Mouse (Mus musculus): Measurements from ENCODE around the gene Csrp3. TPM values are rescaled to one million over a fixed set of nuclear protein-coding genes. Genes with fewer than 3 reads are reported as not detected.
A peak's percentile ranks its signal among the peaks of the same experiment; 100 is the strongest.

The Csrp3 gene
- polyA plus RNA-seq, 1 experiment from 2014 or later: not detected

GRCm38 (mm10) chr7:48791412-48791811 is 56.4 kb downstream of the Csrp3 start:
- no peak overlapping the region for H3K9ac ChIP-seq (ENCODE audit: low read length)
- ATAC-seq (ENCODE audit: low FRiP score) (no peak), DNase-seq (ENCODE audit: low spot score, missing footprints) (no peak)
- 80% methylated on average over 3 of the region's 3 CpGs for WGBS
- no peak overlapping the region for H3K4me3 ChIP-seq (ENCODE audit: low read depth, low read length)
- no peaks in the 10 kb centered on the region for H3K9me3 ChIP-seq (ENCODE audit: control insufficient read depth, low read length)
- H3K27ac ChIP-seq (ENCODE audit: low read depth, low read length): no peak overlapping the region
- H3K36me3 ChIP-seq (ENCODE audit: control insufficient read depth, insufficient read depth, low read length): 0 out of 2 replicates have a peak, but pooled peaks cover 2% of the 10 kb centered on the region
- H3K4me1 ChIP-seq (ENCODE audit: control insufficient read depth, insufficient read depth, low read length): peaks cover 5% of the 10 kb centered on the region; the same call in 1 of the 2 replicates
- H3K27me3 ChIP-seq (ENCODE audit: control insufficient read depth, insufficient read depth, low read length): no peaks in the 10 kb centered on the region
- no peak overlapping the region for H3K4me2 ChIP-seq

- Histone ChIP-seq H3K27ac (ENCODE audit: low read depth, low read length) (no peak overlapping the region), H3K4me1 (ENCODE audit: control insufficient read depth, insufficient read depth, low read length) (peaks cover 5% of the 10 kb centered on the region; the same call in 1 of the 2 replicates), H3K9ac (ENCODE audit: low read length) (no peak overlapping the region), H3K4me3 (ENCODE audit: low read depth, low read length) (no peak overlapping the region), H3K9me3 (ENCODE audit: control insufficient read depth, low read length) (no peaks in the 10 kb centered on the region), H3K4me2 (peak overlapping the region; percentile 63; the same call in 1 of the 2 replicates), H3K36me3 (ENCODE audit: control insufficient read depth, insufficient read depth, low read length) (no peaks in the 10 kb centered on the region), H3K27me3 (ENCODE audit: control insufficient read depth, insufficient read depth, low read length) (no peaks in the 10 kb centered on the region)
- no peak for DNase-seq (ENCODE audit: low spot score, missing footprints)
- WGBS: 79% methylated on average over 4 of the region's 4 CpGs
- no peak for ATAC-seq (ENCODE audit: low FRiP score)
Measured at GRCm38 (mm10) chr7:48790117-48790516, 57.7 kb downstream of the Csrp3 start.

- WGBS: under 1% methylated on average over 56 of the region's 57 CpGs
- H3K27ac ChIP-seq (ENCODE audit: low read depth, low read length): no peak within 1 kb of the TSS
- no peaks in the 10 kb centered on the region for H3K36me3 ChIP-seq (ENCODE audit: control insufficient read depth, insufficient read depth, low read length)
- H3K27me3 ChIP-seq (ENCODE audit: control insufficient read depth, insufficient read depth, low read length): no peaks in the 10 kb centered on the region
- peak; percentile 98 for DNase-seq (ENCODE audit: low spot score, missing footprints)
- peak; percentile 99 for ATAC-seq (ENCODE audit: low FRiP score)
- H3K4me1 ChIP-seq (ENCODE audit: control insufficient read depth, insufficient read depth, low read length): peaks cover 5% of the 10 kb centered on the region; the same call in 1 of the 2 replicates
- peak within 1 kb of the TSS; percentile 63 for H3K4me2 ChIP-seq
- H3K4me3 ChIP-seq (ENCODE audit: low read depth, low read length): peak within 1 kb of the TSS; percentile 59
- H3K9ac ChIP-seq (ENCODE audit: low read length): peak within 1 kb of the TSS; percentile 73
- H3K9me3 ChIP-seq (ENCODE audit: control insufficient read depth, low read length): no peaks in the 10 kb centered on the region
Measured at GRCm38 (mm10) chr7:48788851-48789572, 58.8 kb downstream of the Csrp3 start, which contains the start of gene Zdhhc13. Zdhhc13 (plus strand) TSS chr7:48789003.

- Histone ChIP-seq H3K4me2 (peak overlapping the region; percentile 24; the same call in 1 of the 2 replicates), H3K4me3 (ENCODE audit: low read depth, low read length) (peak overlapping the region; percentile 59; the same call in 1 of the 2 replicates), H3K36me3 (ENCODE audit: control insufficient read depth, insufficient read depth, low read length) (no peaks in the 10 kb centered on the region), H3K4me1 (ENCODE audit: control insufficient read depth, insufficient read depth, low read length) (peaks cover 5% of the 10 kb centered on the region; the same call in 1 of the 2 replicates), H3K27ac (ENCODE audit: low read depth, low read length) (no peak overlapping the region), H3K9me3 (ENCODE audit: control insufficient read depth, low read length) (no peaks in the 10 kb centered on the region), H3K9ac (ENCODE audit: low read length) (no peak overlapping the region), H3K27me3 (ENCODE audit: control insufficient read depth, insufficient read depth, low read length) (no peaks in the 10 kb centered on the region)
- DNase-seq (ENCODE audit: low spot score, missing footprints) (no peak), ATAC-seq (ENCODE audit: low FRiP score) (peak; percentile 14; the same call in 1 of the 2 replicates)
- WGBS: 68% methylated on average over 3 of the region's 3 CpGs
Measured at GRCm38 (mm10) chr7:48788348-48788747, 59.5 kb downstream of the Csrp3 start.

- peaks cover under 1% of the 10 kb centered on the region; the same call in 1 of the 2 replicates for H3K4me1 ChIP-seq (ENCODE audit: control insufficient read depth, insufficient read depth, low read length)
- DNase-seq (ENCODE audit: low spot score, missing footprints) (no peak), ATAC-seq (ENCODE audit: low FRiP score) (no peak)
- no peak overlapping the region for H3K27ac ChIP-seq (ENCODE audit: low read depth, low read length)
- H3K9ac ChIP-seq (ENCODE audit: low read length): no peak overlapping the region
- no peaks in the 10 kb centered on the region for H3K9me3 ChIP-seq (ENCODE audit: control insufficient read depth, low read length)
- H3K4me2 ChIP-seq: no peak overlapping the region
- no peak overlapping the region for H3K4me3 ChIP-seq (ENCODE audit: low read depth, low read length)
- no peaks in the 10 kb centered on the region; the same call in 1 of the 2 replicates for H3K27me3 ChIP-seq (ENCODE audit: control insufficient read depth, insufficient read depth, low read length)
- 89% methylated on average over 11 of the region's 11 CpGs for WGBS
- no peaks in the 10 kb centered on the region for H3K36me3 ChIP-seq (ENCODE audit: control insufficient read depth, insufficient read depth, low read length)
Measured at GRCm38 (mm10) chr7:48784773-48785523, 62.9 kb downstream of the Csrp3 start.

- no peak for ATAC-seq (ENCODE audit: low FRiP score)
Measured at GRCm38 (mm10) chr7:48782432-48782831, 65.4 kb downstream of the Csrp3 start.

More at GRCm38 (mm10) chr7:48782432-48782831, 65.4 kb downstream of the Csrp3 start:
- Histone ChIP-seq H3K27ac (ENCODE audit: low read depth, low read length) (no peak overlapping the region), H3K9ac (ENCODE audit: low read length) (no peak overlapping the region), H3K4me2 (no peak overlapping the region), H3K27me3 (ENCODE audit: control insufficient read depth, insufficient read depth, low read length) (no peaks in the 10 kb centered on the region; the same call in 1 of the 2 replicates), H3K4me3 (ENCODE audit: low read depth, low read length) (no peak overlapping the region), H3K4me1 (ENCODE audit: control insufficient read depth, insufficient read depth, low read length) (peaks cover 3% of the 10 kb centered on the region; the same call in 1 of the 2 replicates), H3K36me3 (ENCODE audit: control insufficient read depth, insufficient read depth, low read length) (no peaks in the 10 kb centered on the region), H3K9me3 (ENCODE audit: control insufficient read depth, low read length) (no peaks in the 10 kb centered on the region)
- DNase-seq (ENCODE audit: low spot score, missing footprints): no peak
- 84% methylated on average over 4 of the region's 4 CpGs for WGBS

Other genes with a start within 250 kb of the Csrp3 start
- not detected in 2 replicates for gene Mrgprb3, start 204.2 kb downstream of the Csrp3 start, polyA plus RNA-seq (2014; fragmentation: Nextera tagmentation; extraction: Ambion mirVana)
- gene Zdhhc13, start 59.0 kb downstream of the Csrp3 start, polyA plus RNA-seq (2014; fragmentation: Nextera tagmentation; extraction: Ambion mirVana): 37.4 and 43.1 TPM in 2 replicates
- 14.5 and 15.5 TPM in 2 replicates for gene E2f8, start 33.6 kb upstream of the Csrp3 start, polyA plus RNA-seq (2014; fragmentation: Nextera tagmentation; extraction: Ambion mirVana)
- 15.9 and 17.4 TPM in 2 replicates for gene Nav2, start 60.7 kb upstream of the Csrp3 start, polyA plus RNA-seq (2014; fragmentation: Nextera tagmentation; extraction: Ambion mirVana)

Measured in midbrain, embryonic 11.5 days (tissue).